Mouse (Mus musculus) neural tube, embryonic 15.5 days (tissue): ENCODE measurements at regions not wholly inside any gene's neighbourhood (a gene's known extent, or its start where the extent isn't known, plus 50 kb on each side); places are given as distances from the start of the nearest gene placed in this dataset.
A peak's percentile ranks its signal among the peaks of the same experiment; 100 is the strongest.
"Not testable (repeated sequence)": the region's sequence is repeated elsewhere in the genome, so short reads cannot be mapped to it uniquely, and the experiment has no call there.

Experiments
- ATAC-seq: fragments of 200-750 bp; cut with Nextera tagmentation; 2 replicates; pipeline ENCODE4 v1.8.0; 2017; ENCODE audit warnings: mild to moderate bottlenecking, moderate TSS enrichment, moderate library complexity; ENCODE audit not compliant: low FRiP score
- H3K27ac ChIP-seq: fragments of 300-500 bp; sonication (generic); replicated peaks from 2 replicates; pipeline ENCODE4 v1.5.1; 2015; ENCODE audit warnings: mild to moderate bottlenecking, inconsistent platforms
- H3K27me3 ChIP-seq: fragments of 300-500 bp; sonication (generic); replicated peaks from 2 replicates; pipeline ENCODE4 v1.6.1; 2015; ENCODE audit warnings: inconsistent platforms
- H3K36me3 ChIP-seq: fragments of 300-500 bp; sonication (generic); 2 replicates; pipeline ENCODE4 v1.6.1; 2015; ENCODE audit warnings: inconsistent platforms
- H3K4me1 ChIP-seq: fragments of 300-500 bp; sonication (generic); 2 replicates; pipeline ENCODE4 v1.6.1; 2015; ENCODE audit warnings: inconsistent platforms
- H3K4me2 ChIP-seq: fragments of 300-500 bp; sonication (generic); 2 replicates; pipeline ENCODE4 v1.6.1; 2015; ENCODE audit warnings: inconsistent platforms, mild to moderate bottlenecking, moderate library complexity
- H3K4me3 ChIP-seq: fragments of 300-500 bp; sonication (generic); replicated peaks from 2 replicates; pipeline ENCODE4 v1.5.1; 2015; ENCODE audit warnings: mild to moderate bottlenecking, inconsistent platforms
- H3K9ac ChIP-seq: fragments of 300-500 bp; sonication (generic); replicated peaks from 2 replicates; pipeline ENCODE4 v1.6.1; 2015; ENCODE audit warnings: mild to moderate bottlenecking, inconsistent platforms
- H3K9me3 ChIP-seq: fragments of 300-500 bp; sonication (generic); replicated peaks from 2 replicates; pipeline ENCODE4 v1.6.1; 2016; ENCODE audit warnings: inconsistent platforms
- WGBS: fragments of 180-500 bp; shearing (Covaris S2); methylation state at CpG from one replicate; pipeline ENCODE4 v1.1.7; 2015; ENCODE audit warnings: mixed read lengths; 5-methylcytosine and 5-hydroxymethylcytosine counted together

GRCm38 (mm10) chr6:4149663-4150062 is 62.9 kb upstream of the Bet1 start:
- Histone ChIP-seq H3K27me3 (no peaks in the 10 kb centered on the region), H3K36me3 (no peaks in the 10 kb centered on the region), H3K9ac (no peak overlapping the region), H3K27ac (no peak overlapping the region), H3K4me2 (no peak overlapping the region), H3K4me3 (no peak overlapping the region), H3K9me3 (no peaks in the 10 kb centered on the region), H3K4me1 (no peaks in the 10 kb centered on the region)
- ATAC-seq, result no peak
- WGBS, result 82% methylated on average over 4 of the region's 4 CpGs

DNA sequence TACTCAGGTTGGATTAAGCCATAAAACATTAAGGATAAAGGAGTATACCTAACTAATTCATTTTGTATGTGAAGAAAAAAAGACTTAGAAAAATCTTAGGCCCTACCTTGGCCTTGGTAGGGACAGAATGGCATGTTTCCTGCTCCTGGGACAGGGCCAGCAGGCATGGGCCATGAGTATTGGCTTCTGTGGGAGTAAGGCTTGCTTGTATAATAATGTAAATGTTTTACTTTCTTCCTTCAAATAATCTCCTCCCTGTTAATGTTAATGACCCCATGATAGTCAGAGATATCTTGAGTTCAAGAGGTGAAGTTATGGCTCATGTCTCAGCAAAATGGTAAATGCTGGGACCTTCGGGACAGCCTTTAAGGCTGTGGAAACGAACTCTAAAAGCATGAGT is 71.5 kb upstream of the Bet1 start:
- Histone ChIP-seq H3K27ac (no peak overlapping the region), H3K4me1 (no peaks in the 10 kb centered on the region), H3K27me3 (no peaks in the 10 kb centered on the region), H3K9ac (no peak overlapping the region), H3K9me3 (no peaks in the 10 kb centered on the region), H3K36me3 (no peaks in the 10 kb centered on the region), H3K4me3 (no peak overlapping the region), H3K4me2 (no peak overlapping the region)
- no peak for ATAC-seq
- 89% methylated on average over 2 of the region's 2 CpGs for WGBS

GRCm38 (mm10) chr6:4163733-4164132 is 77.0 kb upstream of the Bet1 start:
- Histone ChIP-seq H3K9ac (no peak overlapping the region), H3K27ac (no peak overlapping the region), H3K9me3 (no peaks in the 10 kb centered on the region), H3K36me3 (no peaks in the 10 kb centered on the region), H3K27me3 (no peaks in the 10 kb centered on the region), H3K4me2 (no peak overlapping the region), H3K4me1 (no peaks in the 10 kb centered on the region), H3K4me3 (no peak overlapping the region)
- ATAC-seq, result no peak
- WGBS, result 83% methylated on average over 1 of the region's 1 CpGs

GRCm38 (mm10) chr6:4167112-4167511 is 80.3 kb upstream of the Bet1 start:
- ATAC-seq, result no peak
- H3K4me1 ChIP-seq, result no peaks in the 10 kb centered on the region
- H3K27ac ChIP-seq, result no peak overlapping the region
- H3K4me3 ChIP-seq, result no peak overlapping the region
- H3K9me3 ChIP-seq, result no peaks in the 10 kb centered on the region
- H3K4me2 ChIP-seq, result no peak overlapping the region
- H3K27me3 ChIP-seq, result no peaks in the 10 kb centered on the region
- no peak overlapping the region for H3K9ac ChIP-seq
- WGBS, result 66% methylated on average over 4 of the region's 4 CpGs
- H3K36me3 ChIP-seq, result no peaks in the 10 kb centered on the region

- no peak overlapping the region for H3K4me2 ChIP-seq
- no peak overlapping the region for H3K4me3 ChIP-seq
- no peak overlapping the region for H3K9ac ChIP-seq
- no peaks in the 10 kb centered on the region for H3K36me3 ChIP-seq
- H3K27ac ChIP-seq, result no peak overlapping the region
- H3K9me3 ChIP-seq, result no peaks in the 10 kb centered on the region
- no peaks in the 10 kb centered on the region for H3K4me1 ChIP-seq
- H3K27me3 ChIP-seq, result no peaks in the 10 kb centered on the region
- no peak for ATAC-seq
Measured at GRCm38 (mm10) chr6:4167757-4168156, 81.0 kb upstream of the Bet1 start.

GRCm38 (mm10) chr6:4171561-4171960 is 84.8 kb upstream of the Bet1 start:
- H3K27me3 ChIP-seq, result no peaks in the 10 kb centered on the region
- no peak for ATAC-seq
- H3K4me2 ChIP-seq, result no peak overlapping the region
- no peak overlapping the region for H3K9ac ChIP-seq
- WGBS, result 65% methylated on average over 4 of the region's 4 CpGs
- no peaks in the 10 kb centered on the region for H3K36me3 ChIP-seq
- no peak overlapping the region for H3K4me3 ChIP-seq
- H3K4me1 ChIP-seq, result no peaks in the 10 kb centered on the region
- H3K27ac ChIP-seq, result no peak overlapping the region
- H3K9me3 ChIP-seq, result no peaks in the 10 kb centered on the region

GRCm38 (mm10) chr6:4187683-4188082 is 100.9 kb upstream of the Bet1 start:
- H3K9ac ChIP-seq, result no peak overlapping the region
- H3K9me3 ChIP-seq, result no peaks in the 10 kb centered on the region
- WGBS, result 85% methylated on average over 4 of the region's 4 CpGs
- H3K36me3 ChIP-seq, result no peaks in the 10 kb centered on the region
- no peaks in the 10 kb centered on the region for H3K4me1 ChIP-seq
- no peak overlapping the region for H3K4me2 ChIP-seq
- no peaks in the 10 kb centered on the region for H3K27me3 ChIP-seq
- H3K27ac ChIP-seq, result no peak overlapping the region
- ATAC-seq, result no peak
- no peak overlapping the region for H3K4me3 ChIP-seq

DNA sequence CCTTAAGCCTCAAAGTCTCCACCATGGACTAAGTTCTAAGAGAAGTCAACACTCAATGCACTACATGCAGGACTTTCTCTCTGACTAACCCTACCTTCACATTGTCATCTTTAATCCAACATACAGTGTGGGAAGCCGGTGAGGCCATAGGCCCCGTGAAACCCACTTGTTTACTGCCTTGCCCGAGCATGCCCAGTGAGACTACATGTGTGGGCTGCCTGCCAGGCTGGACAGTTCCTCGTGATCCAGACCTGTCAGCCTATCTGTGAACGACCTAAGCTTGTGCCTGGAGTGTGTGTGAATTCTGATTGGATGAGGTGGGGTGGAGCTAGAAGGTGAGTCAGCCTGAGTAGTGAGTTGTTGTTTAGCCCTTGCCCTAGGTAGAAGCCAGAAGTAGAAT is 104.2 kb upstream of the Bet1 start:
- H3K27me3 ChIP-seq, result not testable (repeated sequence)

DNA sequence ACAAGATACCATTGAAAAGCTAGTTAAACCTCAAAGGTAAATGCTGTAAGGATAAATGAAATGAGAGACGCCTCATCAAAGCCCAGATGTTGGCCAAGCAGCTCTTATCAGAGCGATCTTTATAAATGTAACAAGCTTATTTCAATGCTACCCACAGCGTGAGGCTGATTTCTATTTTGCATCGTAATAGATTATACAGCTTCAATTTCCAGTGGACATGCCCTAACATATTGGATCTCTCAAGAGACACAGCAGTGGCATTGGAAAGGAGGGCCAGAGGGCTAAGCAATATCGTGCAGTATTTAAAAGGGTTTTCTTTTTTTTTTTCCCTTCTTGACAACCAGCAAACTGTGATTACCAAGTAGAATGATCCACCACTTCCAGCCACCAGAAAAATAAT is 106.5 kb upstream of the Bet1 start:
- Histone ChIP-seq H3K9me3 (no peaks in the 10 kb centered on the region), H3K4me2 (no peak overlapping the region), H3K27ac (no peak overlapping the region), H3K4me3 (no peak overlapping the region), H3K9ac (no peak overlapping the region), H3K27me3 (no peaks in the 10 kb centered on the region), H3K4me1 (no peaks in the 10 kb centered on the region), H3K36me3 (no peaks in the 10 kb centered on the region)
- no peak for ATAC-seq
- WGBS, result 59% methylated on average over 5 of the region's 5 CpGs

More for the DNA sequence above, 104.2 kb upstream of the Bet1 start:
- not testable (repeated sequence) for H3K9ac ChIP-seq, H3K9me3 ChIP-seq, H3K4me2 ChIP-seq, H3K4me3 ChIP-seq, ATAC-seq, H3K4me1 ChIP-seq, H3K27ac ChIP-seq, H3K36me3 ChIP-seq
- WGBS, result 77% methylated on average over 5 of the region's 5 CpGs

DNA sequence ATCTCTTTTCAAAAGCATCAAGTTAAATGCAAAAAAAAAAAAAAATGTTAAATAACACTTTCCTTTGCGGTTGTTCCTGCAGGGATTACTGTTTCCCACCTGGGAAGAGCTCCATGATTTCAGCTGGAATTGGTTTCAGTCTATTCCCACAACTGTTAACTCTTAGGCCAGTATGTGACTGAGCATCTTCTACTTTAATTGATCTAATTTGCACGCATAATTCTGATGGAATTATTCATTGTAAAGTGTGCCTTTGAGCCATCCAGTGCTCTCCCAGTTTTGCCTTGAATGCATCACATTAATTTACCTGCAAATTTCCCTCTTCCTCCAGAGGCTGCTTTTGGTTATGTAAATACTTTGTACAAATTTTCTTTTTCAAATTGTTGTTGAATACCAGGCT is 114.4 kb upstream of the Bet1 start:
- Histone ChIP-seq H3K4me3 (no peak overlapping the region), H3K36me3 (no peaks in the 10 kb centered on the region), H3K9ac (no peak overlapping the region), H3K27ac (no peak overlapping the region), H3K4me1 (no peaks in the 10 kb centered on the region), H3K27me3 (no peaks in the 10 kb centered on the region), H3K4me2 (no peak overlapping the region), H3K9me3 (no peaks in the 10 kb centered on the region)
- ATAC-seq, result no peak
- 45% methylated on average over 2 of the region's 2 CpGs for WGBS

GRCm38 (mm10) chr6:4205681-4206080 is 118.9 kb upstream of the Bet1 start:
- no peak for ATAC-seq
- Histone ChIP-seq H3K9ac (no peak overlapping the region), H3K27ac (no peak overlapping the region), H3K36me3 (no peaks in the 10 kb centered on the region), H3K9me3 (no peaks in the 10 kb centered on the region), H3K4me2 (no peak overlapping the region), H3K27me3 (no peaks in the 10 kb centered on the region), H3K4me1 (no peaks in the 10 kb centered on the region), H3K4me3 (no peak overlapping the region)
- 83% methylated on average over 5 of the region's 5 CpGs for WGBS

- H3K4me2 ChIP-seq, result peak overlapping the region; percentile 31
- no peak overlapping the region for H3K27ac ChIP-seq
- H3K4me3 ChIP-seq, result no peak overlapping the region
- H3K4me1 ChIP-seq, result no peaks in the 10 kb centered on the region
- ATAC-seq, result no peak
- no peaks in the 10 kb centered on the region for H3K36me3 ChIP-seq
- H3K9me3 ChIP-seq, result no peaks in the 10 kb centered on the region
- H3K27me3 ChIP-seq, result no peaks in the 10 kb centered on the region
- no peak overlapping the region for H3K9ac ChIP-seq
- WGBS, result 30% methylated on average over 9 of the region's 9 CpGs
Measured at GRCm38 (mm10) chr6:4245265-4246112, 158.7 kb upstream of the Bet1 start.

DNA sequence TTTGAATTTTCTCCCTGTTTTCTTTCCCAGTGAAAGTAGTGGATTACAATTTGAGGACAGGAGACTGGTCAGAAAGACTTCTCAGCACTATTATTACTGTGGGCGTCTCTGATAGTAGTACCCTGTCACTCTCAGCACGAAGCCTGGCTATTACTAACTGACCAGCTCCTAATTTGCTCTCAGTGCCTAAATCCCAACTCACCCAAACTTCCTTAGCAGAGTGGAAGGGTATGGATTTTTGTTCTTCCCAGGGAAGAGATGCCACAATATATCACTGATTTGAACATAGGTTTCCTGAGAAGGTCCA is 159.3 kb upstream of the Bet1 start:
- ATAC-seq, result no peak
- Histone ChIP-seq H3K4me3 (no peak overlapping the region), H3K36me3 (no peaks in the 10 kb centered on the region), H3K4me1 (no peaks in the 10 kb centered on the region), H3K4me2 (peak overlapping the region; percentile 31), H3K27me3 (no peaks in the 10 kb centered on the region), H3K9me3 (no peaks in the 10 kb centered on the region), H3K9ac (no peak overlapping the region), H3K27ac (no peak overlapping the region)
- WGBS, result 37% methylated on average over 2 of the region's 2 CpGs
